ENCODE assay signal across 8 mouse cellular contexts in the genomic region with DNA sequence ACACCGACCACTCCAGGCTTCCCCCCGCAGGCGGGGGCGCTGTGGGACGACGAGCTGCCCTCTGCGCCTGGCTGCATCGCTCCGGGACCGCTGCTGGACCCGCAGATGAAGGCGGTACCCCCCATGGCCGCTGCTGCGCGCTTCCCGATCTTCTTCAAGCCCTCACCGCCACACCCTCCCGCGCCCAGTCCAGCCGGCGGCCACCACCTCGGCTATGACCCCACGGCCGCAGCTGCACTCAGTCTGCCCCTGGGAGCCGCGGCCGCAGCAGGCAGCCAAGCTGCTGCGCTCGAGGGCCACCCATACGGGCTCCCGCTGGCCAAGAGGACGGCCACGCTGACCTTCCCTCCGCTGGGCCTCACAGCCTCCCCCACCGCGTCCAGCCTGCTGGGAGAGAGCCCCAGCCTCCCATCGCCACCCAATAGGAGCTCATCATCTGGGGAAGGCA. TPM values are rescaled to one million over a fixed set of nuclear protein-coding genes. Genes with fewer than 3 reads are reported as not detected.
DNase-seq lines count a peak whose midpoint lies in the region; ATAC-seq and TF ChIP-seq lines count a peak whose summit lies in the region.

No protein-coding gene starts in this region.

- intact Hi-C loops in heart, adult 2 months (cut with DNase I): no loop called here

- TF ChIP-seq CTCF in heart, adult 2 months (IDR thresholded peaks at IDR 0.05): no peak

- H3K4me1 ChIP-seq in heart, adult 2 months (ENCODE audit: control insufficient read depth, insufficient read depth, low read length): no peaks in the 10 kb centered on the region
- peaks cover 11 to 20% of the 10 kb centered on the region in 2 experiments for H3K4me1 ChIP-seq in heart, embryonic 14.5 days (ENCODE audit: control insufficient read depth in 2 of 2, insufficient read depth in 2 of 2, low read length in 2 of 2)
- H3K4me1 ChIP-seq in liver, embryonic 13.5 days (replicated peaks): peaks cover 23% of the 10 kb centered on the region
- H3K4me1 ChIP-seq in stomach, embryonic 15.5 days: peaks cover 31% of the 10 kb centered on the region

- 0 out of 2 replicates have a peak overlapping the region, but pooled peaks have one; percentile 13 for H3K9ac ChIP-seq in heart, adult 2 months (ENCODE audit: low read depth, low read length)
- H3K9ac ChIP-seq in heart, embryonic 14.5 days (ENCODE audit: low read length): peak overlapping the region; percentile 51; the same call in 1 of the 2 replicates
- no peak overlapping the region for H3K9ac ChIP-seq in liver, embryonic 13.5 days
- no peak overlapping the region for H3K9ac ChIP-seq in stomach, embryonic 15.5 days

- H3K79me2 ChIP-seq in heart, adult 2 months (replicated peaks; ENCODE audit: control insufficient read depth, insufficient read depth, low read length): no peaks in the 10 kb centered on the region

- H3K27ac ChIP-seq in heart, adult 2 months: no peak overlapping the region
- H3K27ac ChIP-seq in heart, embryonic 14.5 days (replicated peaks in 1 of 2; ENCODE audit: control insufficient read depth in 1 of 2, insufficient read depth in 1 of 2, low read depth in 2 of 2, low read length in 2 of 2): no peak overlapping the region
- no peak overlapping the region for H3K27ac ChIP-seq in liver, embryonic 13.5 days
- H3K27ac ChIP-seq in stomach, embryonic 15.5 days: no peak overlapping the region

- ATAC-seq in heart, embryonic 14.5 days (ENCODE audit: insufficient number of reproducible peaks, insufficient read depth, low FRiP score, low read depth): peak; percentile 51; the same call in 1 of the 2 replicates
- no peak for ATAC-seq in liver, embryonic 13.5 days (ENCODE audit: low read depth)
- ATAC-seq in stomach, embryonic 15.5 days (ENCODE audit: insufficient read depth, low FRiP score, low read depth): 0 out of 2 replicates have a peak, but pooled peaks have one; percentile 18

- peak overlapping the region; percentile 79 for H3K4me2 ChIP-seq in heart, embryonic 14.5 days (ENCODE audit: low read length)
- peak overlapping the region; percentile 47 for H3K4me2 ChIP-seq in liver, embryonic 13.5 days
- peak overlapping the region; percentile 65 for H3K4me2 ChIP-seq in stomach, embryonic 15.5 days

- no peak for TF ChIP-seq EP300 in heart, adult 2 months (IDR thresholded peaks at IDR 0.05; ENCODE audit: insufficient read depth, low read depth, low read length)

- no peaks in the 10 kb centered on the region for H3K9me3 ChIP-seq in heart, embryonic 14.5 days (ENCODE audit: control insufficient read depth, low read length)
- H3K9me3 ChIP-seq in liver, embryonic 13.5 days (replicated peaks): no peaks in the 10 kb centered on the region
- H3K9me3 ChIP-seq in stomach, embryonic 15.5 days: no peaks in the 10 kb centered on the region

- WGBS in heart, adult 2 months: 17% methylated on average over 35 of the region's 37 CpGs
- WGBS in heart, embryonic 14.5 days: under 1% methylated on average over 34 of the region's 37 CpGs
- 1% methylated on average over 37 of the region's 37 CpGs for WGBS in liver, embryonic 13.5 days (ENCODE audit: insufficient replicate concordance)
- 2% methylated on average over 37 of the region's 37 CpGs for WGBS in stomach, embryonic 15.5 days

- peaks cover 6% of the 10 kb centered on the region for H3K27me3 ChIP-seq in heart, adult 2 months (ENCODE audit: control insufficient read depth, insufficient read depth, low read length)
- peaks cover 82% of the 10 kb centered on the region for H3K27me3 ChIP-seq in heart, embryonic 14.5 days (ENCODE audit: control insufficient read depth, insufficient read depth, low read length)
- peaks cover 84% of the 10 kb centered on the region for H3K27me3 ChIP-seq in liver, embryonic 13.5 days
- peaks cover 82% of the 10 kb centered on the region for H3K27me3 ChIP-seq in stomach, embryonic 15.5 days (replicated peaks)

- H3K36me3 ChIP-seq in heart, adult 2 months (ENCODE audit: control insufficient read depth, insufficient read depth, low read length): no peaks in the 10 kb centered on the region
- H3K36me3 ChIP-seq in heart, embryonic 14.5 days (ENCODE audit: control insufficient read depth, insufficient read depth, low read length): no peaks in the 10 kb centered on the region
- no peaks in the 10 kb centered on the region for H3K36me3 ChIP-seq in liver, embryonic 13.5 days
- no peaks in the 10 kb centered on the region for H3K36me3 ChIP-seq in stomach, embryonic 15.5 days

- no peak for DNase-seq in heart, adult 2 months
- no peak for DNase-seq in heart, adult 8-10 months (ENCODE audit: low spot score)
- peak; percentile 48 for DNase-seq in adrenal gland, postnatal 25 days
- DNase-seq in liver, embryonic 13.5 days: no peak
- DNase-seq in urinary bladder, postnatal 36 days (ENCODE audit: low spot score in 2 of 2): no peak
- no peak for DNase-seq in thymus, adult 18-20 months

- TF ChIP-seq POLR2A in heart, adult 2 months (IDR thresholded peaks at IDR 0.05; ENCODE audit: insufficient read depth, low read depth, low read length): no peak

- no peak overlapping the region for H3K4me3 ChIP-seq in heart, adult 2 months
- H3K4me3 ChIP-seq in heart, embryonic 14.5 days (ENCODE audit: control insufficient read depth in 1 of 2, insufficient read depth in 1 of 2, low read depth in 1 of 2, low read length in 2 of 2): peak overlapping the region; percentile 36 to 45
- peak overlapping the region; percentile 38 for H3K4me3 ChIP-seq in liver, embryonic 13.5 days (replicated peaks)
- H3K4me3 ChIP-seq in stomach, embryonic 15.5 days (replicated peaks): peak overlapping the region; percentile 36

RNA-seq across cellular contexts. Expression of a gene that starts 6.7 kb away (rescaled TPM):
- total RNA-seq in heart, adult 2 months (2021): 1 to 10 TPM; 5.3 to 6.7 TPM
- polyA plus RNA-seq in heart, adult 2 months (2012; rRNA removed): 0.73 and 1.7 TPM in 2 replicates
- 1 to 10 TPM; 1.5 to 4.7 (median 2.9) TPM for total RNA-seq in heart, adult 8-10 months (2022)
- 42.1 and 42.8 TPM in 2 replicates for total RNA-seq in adrenal gland, postnatal 25 days (2021)
- 0.14 and 0.31 TPM in 2 replicates for polyA plus RNA-seq in heart, embryonic 14.5 days (2014; fragmentation: Nextera tagmentation; extraction: Ambion mirVana)
- polyA plus RNA-seq in liver, embryonic 13.5 days (2015; fragmentation: Nextera tagmentation; extraction: Ambion mirVana): not detected in 2 replicates
- 0.10 and 0.21 TPM in 2 replicates for polyA plus RNA-seq in stomach, embryonic 15.5 days (2015; fragmentation: Nextera tagmentation; extraction: Ambion mirVana)

Comparison
In these comparisons a context has a peak if more than half of its experiments do, and no peak if none do; other contexts are left out.
1. H3K9ac ChIP-seq: peak in heart, adult 2 months (single experiment) and heart, embryonic 14.5 days (single experiment); none in liver, embryonic 13.5 days (single experiment) and stomach, embryonic 15.5 days (single experiment).
2. Peak in every context shown above with its lines, with median percentiles within 50 percentile points of each other: H3K4me2 ChIP-seq.